Mouse (Mus musculus): Measurements from ENCODE around the gene Rfx1. TPM values are rescaled to one million over a fixed set of nuclear protein-coding genes. Genes with fewer than 3 reads are reported as not detected.

Rfx1 gene
- polyA plus RNA-seq, 1 experiment: 46.3 TPM

- TF ChIP-seq GATA1 (IDR thresholded peaks at IDR 0.05; ENCODE audit: low read length): no peak
Measured at GRCm38 (mm10) chr8:84103601-84104000, 37.0 kb downstream of the Rfx1 start.

GRCm38 (mm10) chr8:84104221-84104620 is 37.6 kb downstream of the Rfx1 start:
- no peak for TF ChIP-seq GATA1 (IDR thresholded peaks at IDR 0.05; ENCODE audit: low read length)

- TF ChIP-seq GATA1 (IDR thresholded peaks at IDR 0.05; ENCODE audit: low read length): no peak
Measured at GRCm38 (mm10) chr8:84104697-84105609, 38.3 kb downstream of the Rfx1 start, which contains the start of gene Dcaf15. Gene Dcaf15 (minus strand): TSS chr8:84104768.

- TF ChIP-seq GATA1 (IDR thresholded peaks at IDR 0.05; ENCODE audit: low read length): no peak
Measured at GRCm38 (mm10) chr8:84105676-84106075, 39.0 kb downstream of the Rfx1 start.

- TF ChIP-seq GATA1 (IDR thresholded peaks at IDR 0.05; ENCODE audit: low read length): no peak
Measured at GRCm38 (mm10) chr8:84106216-84107040, 39.8 kb downstream of the Rfx1 start.

- no peak for TF ChIP-seq GATA1 (IDR thresholded peaks at IDR 0.05; ENCODE audit: low read length)
Measured at GRCm38 (mm10) chr8:84115646-84116045, 49.0 kb downstream of the Rfx1 start.

GRCm38 (mm10) chr8:84122151-84122550 is 55.5 kb downstream of the Rfx1 start:
- TF ChIP-seq GATA1 (IDR thresholded peaks at IDR 0.05; ENCODE audit: low read length): no peak

GRCm38 (mm10) chr8:84125656-84126055 is 59.0 kb downstream of the Rfx1 start, which contains the start of gene Podnl1:
Gene Podnl1 (plus strand): TSS chr8:84125989.
- no peak for TF ChIP-seq GATA1 (IDR thresholded peaks at IDR 0.05; ENCODE audit: low read length)

GRCm38 (mm10) chr8:84126742-84127141 is 60.1 kb downstream of the Rfx1 start:
- TF ChIP-seq GATA1 (IDR thresholded peaks at IDR 0.05; ENCODE audit: low read length): no peak

- no peak for TF ChIP-seq GATA1 (IDR thresholded peaks at IDR 0.05; ENCODE audit: low read length)
Measured at GRCm38 (mm10) chr8:84127202-84127901, 60.7 kb downstream of the Rfx1 start.

GRCm38 (mm10) chr8:84128277-84128676 is 61.6 kb downstream of the Rfx1 start:
- no peak for TF ChIP-seq GATA1 (IDR thresholded peaks at IDR 0.05; ENCODE audit: low read length)

- TF ChIP-seq GATA1 (IDR thresholded peaks at IDR 0.05; ENCODE audit: low read length): no peak
Measured at GRCm38 (mm10) chr8:84130806-84131205, 64.2 kb downstream of the Rfx1 start.

- TF ChIP-seq GATA1 (IDR thresholded peaks at IDR 0.05; ENCODE audit: low read length): no peak
Measured at GRCm38 (mm10) chr8:84132225-84132624, 65.6 kb downstream of the Rfx1 start.

- no peak for TF ChIP-seq GATA1 (IDR thresholded peaks at IDR 0.05; ENCODE audit: low read length)
Measured at GRCm38 (mm10) chr8:84137848-84138247, 71.2 kb downstream of the Rfx1 start.

GRCm38 (mm10) chr8:84140838-84141237 is 74.2 kb downstream of the Rfx1 start:
- no peak for TF ChIP-seq GATA1 (IDR thresholded peaks at IDR 0.05; ENCODE audit: low read length)
